Comparison of ENCODE assay signal across 26 mouse cellular contexts in the genomic region with DNA sequence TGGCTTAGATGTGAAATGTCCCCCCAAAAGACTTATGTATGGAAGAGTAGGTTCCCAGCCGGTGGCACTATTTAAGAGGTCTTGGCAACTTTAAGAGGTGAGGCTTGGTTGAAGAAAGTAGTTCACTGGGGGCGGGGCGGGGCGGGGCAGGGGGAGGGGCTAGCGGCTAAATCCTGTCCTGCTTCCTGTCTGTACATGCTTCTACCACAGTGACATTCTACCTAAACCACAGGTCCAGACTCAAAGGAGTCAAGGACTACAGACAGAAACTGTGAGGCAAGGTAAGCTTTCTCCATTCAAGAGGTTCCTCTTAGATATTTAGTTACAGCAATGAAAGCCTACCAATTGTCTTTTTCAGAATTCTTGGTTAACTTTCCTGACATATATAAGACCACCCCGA.
DNase-seq lines count a peak whose midpoint lies in the region; ATAC-seq and TF ChIP-seq lines count a peak whose summit lies in the region.
"Had no signal": no experiment of that assay in that cellular context is flagged by ENCODE, and none has a peak within 500 bp of the region (broad histone marks: within the 10 kb centered on the region; RNA-seq: fewer than 3 reads in every experiment).

No protein-coding gene starts in this region.

- no peaks in the 10 kb centered on the region for H3K79me2 ChIP-seq in MEL (ENCODE audit: control insufficient read depth, insufficient read depth, low read length, poor library complexity)

- TF ChIP-seq POLR2A in MEL (IDR thresholded peaks at IDR 0.05; ENCODE audit: control insufficient read depth in 1 of 2, insufficient read depth in 1 of 2, low read depth in 1 of 2, low read length in 2 of 2, poor library complexity in 1 of 2), result 0 out of 4 replicates have a peak, but pooled peaks of 1 of the 2 experiments have one; percentile 30

- TF ChIP-seq RAD21 in MEL (IDR thresholded peaks at IDR 0.05; ENCODE audit: low read depth, low read length), result no peak

- TF ChIP-seq EP300 in liver, postnatal 0 days (IDR thresholded peaks at IDR 0.05; ENCODE audit: low read depth), result no peak
- no peak for TF ChIP-seq EP300 in MEL (IDR thresholded peaks at IDR 0.05; ENCODE audit: low read depth in 1 of 2, low read length in 2 of 2)

- no peak overlapping the region for H3K4me3 ChIP-seq in liver, postnatal 0 days (ENCODE audit: low read depth, low read length)
- no peak overlapping the region for H3K4me3 ChIP-seq in liver, embryonic 12.5 days
- peak overlapping the region; percentile 12 to 16; a peak in 3 of 4 replicates for H3K4me3 ChIP-seq in MEL (ENCODE audit: control insufficient read depth in 1 of 2, insufficient read depth in 1 of 2, low read depth in 2 of 2, low read length in 2 of 2)
- H3K4me3 ChIP-seq: embryonic facial prominence, embryonic 13.5 days; erythroblast, embryonic 14.5 days; forebrain, embryonic 12.5 days; heart, embryonic 13.5 days; liver, embryonic 15.5 days; lung, embryonic 15.5 days had no signal

- no peak overlapping the region for H3K27ac ChIP-seq in liver, postnatal 0 days (ENCODE audit: low read depth)
- H3K27ac ChIP-seq in liver, embryonic 12.5 days, result no peak overlapping the region
- no peak overlapping the region for H3K27ac ChIP-seq in MEL (ENCODE audit: control insufficient read depth, low read depth, low read length)
- H3K27ac ChIP-seq: embryonic facial prominence, embryonic 13.5 days; forebrain, embryonic 12.5 days; heart, embryonic 13.5 days; hindbrain, embryonic 14.5 days; liver, embryonic 15.5 days; lung, embryonic 15.5 days had no signal

- no peak overlapping the region for H3K9ac ChIP-seq in liver, postnatal 0 days (replicated peaks)
- H3K9ac ChIP-seq in liver, embryonic 12.5 days, result no peak overlapping the region
- no peak overlapping the region for H3K9ac ChIP-seq in MEL (ENCODE audit: control insufficient read depth, low read depth, low read length, poor library complexity, severe bottlenecking)
- H3K9ac ChIP-seq: embryonic facial prominence, embryonic 13.5 days; forebrain, embryonic 12.5 days; forebrain, postnatal 0 days; heart, embryonic 13.5 days; hindbrain, embryonic 14.5 days; liver, embryonic 15.5 days; lung, embryonic 15.5 days had no signal

- no peak for ATAC-seq in liver, postnatal 0 days
- no peak for ATAC-seq in liver, embryonic 12.5 days
- peak; percentile 94 for ATAC-seq in inflammation-experienced regulatory T-cells, adult 6 months
- ATAC-seq: forebrain, postnatal 0 days; midbrain, embryonic 16.5 days had no signal

- 70% methylated on average over 6 of the region's 6 CpGs for WGBS in liver, postnatal 0 days (ENCODE audit: insufficient replicate concordance)
- 46% methylated on average over 6 of the region's 6 CpGs for WGBS in liver, embryonic 12.5 days (ENCODE audit: insufficient replicate concordance)

- no peaks in the 10 kb centered on the region for H3K27me3 ChIP-seq in liver, postnatal 0 days (ENCODE audit: insufficient read depth, low read length)
- H3K27me3 ChIP-seq in liver, embryonic 12.5 days (replicated peaks), result no peaks in the 10 kb centered on the region
- H3K27me3 ChIP-seq in MEL (ENCODE audit: control insufficient read depth in 1 of 2, insufficient read depth in 2 of 2, low read length in 2 of 2), result no peaks in the 10 kb centered on the region
- H3K27me3 ChIP-seq: forebrain, embryonic 12.5 days; heart, embryonic 13.5 days; liver, embryonic 15.5 days; lung, embryonic 15.5 days had no signal

- H3K4me1 ChIP-seq in liver, postnatal 0 days (ENCODE audit: insufficient read depth), result no peaks in the 10 kb centered on the region
- H3K4me1 ChIP-seq in liver, embryonic 12.5 days, result no peaks in the 10 kb centered on the region
- no peaks in the 10 kb centered on the region; a peak in 1 of 4 replicates for H3K4me1 ChIP-seq in MEL (ENCODE audit: control insufficient read depth in 1 of 2, insufficient read depth in 2 of 2, low read length in 2 of 2)
- H3K4me1 ChIP-seq: embryonic facial prominence, embryonic 13.5 days; forebrain, embryonic 12.5 days; heart, embryonic 13.5 days; liver, embryonic 15.5 days; lung, embryonic 15.5 days had no signal

- H3K9me3 ChIP-seq in liver, postnatal 0 days (ENCODE audit: low read length), result no peaks in the 10 kb centered on the region
- H3K9me3 ChIP-seq in liver, embryonic 12.5 days (replicated peaks), result no peaks in the 10 kb centered on the region
- H3K9me3 ChIP-seq in MEL (replicated peaks; ENCODE audit: insufficient read depth, low read length), result no peaks in the 10 kb centered on the region
- H3K9me3 ChIP-seq: embryonic facial prominence, embryonic 13.5 days; forebrain, embryonic 12.5 days; heart, embryonic 13.5 days; liver, embryonic 15.5 days; lung, embryonic 15.5 days had no signal

- no peaks in the 10 kb centered on the region for H3K36me3 ChIP-seq in liver, postnatal 0 days (replicated peaks; ENCODE audit: insufficient read depth, low read length)
- no peaks in the 10 kb centered on the region for H3K36me3 ChIP-seq in liver, embryonic 12.5 days
- peaks cover 0 to 10% of the 10 kb centered on the region in 2 experiments; a peak in 2 of 4 replicates for H3K36me3 ChIP-seq in MEL (ENCODE audit: control insufficient read depth in 1 of 2, insufficient read depth in 2 of 2, low read length in 2 of 2)
- H3K36me3 ChIP-seq: embryonic facial prominence, embryonic 13.5 days; forebrain, embryonic 12.5 days; heart, embryonic 13.5 days; liver, embryonic 15.5 days; lung, embryonic 15.5 days had no signal

- peak; percentile 14 for DNase-seq in liver, postnatal 0 days
- DNase-seq in A20 (ENCODE audit: low read depth, low spot score) (peak; percentile 42), MEL (ENCODE audit: low read depth, low spot score) (peak; percentile 68)
- no peak for DNase-seq in layer of hippocampus, adult 9-10 months (ENCODE audit: low spot score)
- DNase-seq in layer of hippocampus, postnatal 10 days (ENCODE audit: low spot score in 2 of 2), result no peak
- DNase-seq in urinary bladder, postnatal 4 days (ENCODE audit: low spot score in 2 of 2), result no peak
- DNase-seq: adrenal gland, postnatal 14 days; cerebellum, adult 11-12 months; cerebellum, adult 9-11 months; embryo, embryonic 11 days; forebrain, postnatal 0 days; heart, postnatal 10 days; kidney, adult 2 months; kidney, postnatal 4 days; liver had no signal

- TF ChIP-seq CTCF in liver, postnatal 0 days (IDR thresholded peaks at IDR 0.05; ENCODE audit: low read depth), result no peak
- TF ChIP-seq CTCF in MEL (IDR thresholded peaks at IDR 0.05 in 2 of 3, conservative IDR thresholded peaks at IDR 0.05 in 1 of 3; ENCODE audit: control insufficient read depth in 1 of 3, insufficient read depth in 1 of 3, low read depth in 2 of 3, low read length in 3 of 3, poor library complexity in 1 of 3, severe bottlenecking in 1 of 3), result no peak

- no peak overlapping the region for H3K4me2 ChIP-seq in liver, postnatal 0 days (ENCODE audit: low read depth, low read length)
- H3K4me2 ChIP-seq in liver, embryonic 12.5 days, result no peak overlapping the region
- H3K4me2 ChIP-seq: embryonic facial prominence, embryonic 13.5 days; forebrain, embryonic 12.5 days; heart, embryonic 13.5 days; hindbrain, embryonic 14.5 days; liver, embryonic 15.5 days; lung, embryonic 15.5 days; midbrain, embryonic 11.5 days had no signal

TF ChIP-seq in MEL, 35 proteins besides CTCF, POLR2A, EP300 and RAD21:
- TF ChIP-seq POLR2AphosphoS5 (IDR thresholded peaks at IDR 0.05; ENCODE audit: borderline replicate concordance, low read depth, low read length), result no peak
- TF ChIP-seq TBP (IDR thresholded peaks at IDR 0.05; ENCODE audit: low read depth, low read length), result 0 out of 2 replicates have a peak, but pooled peaks have one; percentile 14
- no peak for TF ChIP-seq SMC3 (IDR thresholded peaks at IDR 0.05; ENCODE audit: low read depth, low read length)
- no peak for TF ChIP-seq ELF1 (IDR thresholded peaks at IDR 0.05; ENCODE audit: low read depth, low read length)
- TF ChIP-seq ETS1 (IDR thresholded peaks at IDR 0.05; ENCODE audit: low read depth, low read length), result no peak
- TF ChIP-seq CHD1 (IDR thresholded peaks at IDR 0.05; ENCODE audit: low read depth, low read length), result no peak
- TF ChIP-seq JUND (IDR thresholded peaks at IDR 0.05; ENCODE audit: low read depth, low read length), result no peak
- TF ChIP-seq SIN3A (IDR thresholded peaks at IDR 0.05; ENCODE audit: low read length), result 0 out of 2 replicates have a peak, but pooled peaks have one; percentile 19
- TF ChIP-seq ZMIZ1 (IDR thresholded peaks at IDR 0.05; ENCODE audit: low read depth, low read length), result no peak
- TF ChIP-seq GATA1 (IDR thresholded peaks at IDR 0.05; ENCODE audit: low read depth, low read length), result no peak

Comparison
In these comparisons a context has a peak if more than half of its experiments do, and no peak if none do; other contexts are left out.
1. DNase-seq: peak in liver, postnatal 0 days (single experiment), A20 (single experiment) and MEL (single experiment); none in layer of hippocampus, adult 9-10 months (single experiment), layer of hippocampus, postnatal 10 days (0 of 2) and urinary bladder, postnatal 4 days (0 of 2).
2. H3K4me3 ChIP-seq: peak in MEL (2 of 2); none in liver, postnatal 0 days (single experiment) and liver, embryonic 12.5 days (single experiment).